Comparison of ENCODE assay signal across 10 mouse cellular contexts in the genomic region with DNA sequence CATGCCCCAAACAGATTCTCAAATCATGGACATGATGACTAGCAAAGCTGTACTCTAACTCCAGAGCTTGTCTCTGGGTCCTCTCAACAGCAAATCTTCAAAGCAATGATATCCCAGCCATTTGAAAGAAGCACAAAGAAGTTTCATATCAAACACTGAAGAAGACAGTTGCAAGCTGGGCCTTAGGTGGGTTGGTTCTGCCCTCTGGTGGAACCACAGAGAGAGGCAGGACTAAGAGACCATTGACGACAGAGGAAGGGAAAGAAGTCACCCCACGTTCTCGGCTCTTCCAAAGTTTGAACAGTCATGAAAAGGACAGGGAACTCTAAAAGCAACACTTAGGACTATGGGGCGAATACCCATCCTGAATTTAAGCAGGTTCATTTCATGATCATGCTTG. TPM values are rescaled to one million over a fixed set of nuclear protein-coding genes. Genes with fewer than 3 reads are reported as not detected.
DNase-seq lines count a peak whose midpoint lies in the region; ATAC-seq and TF ChIP-seq lines count a peak whose summit lies in the region.
"Had no signal": no experiment of that assay in that cellular context is flagged by ENCODE, and none has a peak within 500 bp of the region (broad histone marks: within the 10 kb centered on the region; RNA-seq: fewer than 3 reads in every experiment).

No protein-coding gene starts in this region.

- H3K36me3 ChIP-seq in hindbrain, postnatal 0 days (ENCODE audit: insufficient read depth, low read length), result no peaks in the 10 kb centered on the region
- no peaks in the 10 kb centered on the region for H3K36me3 ChIP-seq in hindbrain, embryonic 11.5 days (ENCODE audit: control insufficient read depth, insufficient read depth, low read length)
- no peaks in the 10 kb centered on the region for H3K36me3 ChIP-seq in midbrain, postnatal 0 days (ENCODE audit: insufficient read depth, low read length)
- H3K36me3 ChIP-seq in intestine, embryonic 15.5 days, result no peaks in the 10 kb centered on the region
- H3K36me3 ChIP-seq: embryonic facial prominence, embryonic 13.5 days; limb, embryonic 12.5 days had no signal

- H3K9ac ChIP-seq in hindbrain, postnatal 0 days (replicated peaks; ENCODE audit: low read length), result no peak overlapping the region
- no peak overlapping the region for H3K9ac ChIP-seq in hindbrain, embryonic 11.5 days (ENCODE audit: low read depth, low read length)
- H3K9ac ChIP-seq in midbrain, postnatal 0 days (replicated peaks; ENCODE audit: low read length, poor library complexity, severe bottlenecking), result no peak overlapping the region
- no peak overlapping the region for H3K9ac ChIP-seq in intestine, embryonic 15.5 days
- H3K9ac ChIP-seq: embryonic facial prominence, embryonic 13.5 days; limb, embryonic 12.5 days had no signal

- no peaks in the 10 kb centered on the region for H3K9me3 ChIP-seq in hindbrain, postnatal 0 days (ENCODE audit: low read length)
- no peaks in the 10 kb centered on the region for H3K9me3 ChIP-seq in hindbrain, embryonic 11.5 days (ENCODE audit: control insufficient read depth, low read length)
- H3K9me3 ChIP-seq in midbrain, postnatal 0 days (ENCODE audit: low read length), result no peaks in the 10 kb centered on the region
- no peaks in the 10 kb centered on the region for H3K9me3 ChIP-seq in intestine, embryonic 15.5 days
- H3K9me3 ChIP-seq: embryonic facial prominence, embryonic 13.5 days; limb, embryonic 12.5 days had no signal

- H3K27me3 ChIP-seq in hindbrain, postnatal 0 days (ENCODE audit: insufficient read depth, low read length), result no peaks in the 10 kb centered on the region
- no peaks in the 10 kb centered on the region for H3K27me3 ChIP-seq in hindbrain, embryonic 11.5 days (ENCODE audit: control insufficient read depth, insufficient read depth, low read length)
- no peaks in the 10 kb centered on the region for H3K27me3 ChIP-seq in midbrain, postnatal 0 days (ENCODE audit: insufficient read depth, low read length)
- H3K27me3 ChIP-seq in intestine, embryonic 15.5 days (replicated peaks), result no peaks in the 10 kb centered on the region
- H3K27me3 ChIP-seq: embryonic facial prominence, embryonic 13.5 days had no signal

- peak; percentile 69 for DNase-seq in hindbrain, postnatal 0 days (ENCODE audit: low spot score)
- DNase-seq in hindbrain, embryonic 11.5 days (ENCODE audit: low spot score), result no peak
- peak; percentile 73 for DNase-seq in 3T3-L1 (ENCODE audit: low read depth, low spot score)
- DNase-seq in CD4-positive, CD25-positive, alpha-beta regulatory T cell, adult 2 months (ENCODE audit: low read depth, low spot score), result peak; percentile 47
- DNase-seq in embryo, embryonic 11 days, result peak; percentile 36
- peak; percentile 48 for DNase-seq in midbrain, postnatal 0 days (ENCODE audit: low spot score)
- DNase-seq in urinary bladder, postnatal 10 days (ENCODE audit: low spot score), result no peak

- peak; percentile 86 for TF ChIP-seq CTCF in hindbrain, postnatal 0 days (IDR thresholded peaks at IDR 0.05; ENCODE audit: low read depth)
- TF ChIP-seq CTCF in midbrain, postnatal 0 days (IDR thresholded peaks at IDR 0.05), result peak; percentile 84

- 25% methylated on average over 4 of the region's 4 CpGs for whole genome bisulfite sequencing in hindbrain, postnatal 0 days
- WGBS in hindbrain, embryonic 11.5 days, result 24% methylated on average over 4 of the region's 4 CpGs
- WGBS in midbrain, postnatal 0 days, result 30% methylated on average over 4 of the region's 4 CpGs
- WGBS in intestine, embryonic 15.5 days, result 22% methylated on average over 4 of the region's 4 CpGs

- H3K4me3 ChIP-seq in hindbrain, postnatal 0 days (ENCODE audit: low read length), result no peak overlapping the region
- H3K4me3 ChIP-seq in hindbrain, embryonic 11.5 days (ENCODE audit: low read depth, low read length), result no peak overlapping the region
- H3K4me3 ChIP-seq in midbrain, postnatal 0 days (ENCODE audit: low read depth, low read length), result no peak overlapping the region
- H3K4me3 ChIP-seq in intestine, embryonic 15.5 days (replicated peaks), result no peak overlapping the region
- H3K4me3 ChIP-seq: embryonic facial prominence, embryonic 13.5 days; limb, embryonic 12.5 days had no signal

- ATAC-seq in hindbrain, postnatal 0 days, result 0 out of 2 replicates have a peak, but pooled peaks have one; percentile 63
- ATAC-seq in hindbrain, embryonic 11.5 days (ENCODE audit: low FRiP score), result no peak
- no peak for ATAC-seq in midbrain, postnatal 0 days (ENCODE audit: low FRiP score)
- no peak for ATAC-seq in intestine, embryonic 15.5 days

- H3K4me1 ChIP-seq in hindbrain, postnatal 0 days (ENCODE audit: insufficient read depth, low read length), result no peaks in the 10 kb centered on the region
- H3K4me1 ChIP-seq in hindbrain, embryonic 11.5 days (replicated peaks; ENCODE audit: control insufficient read depth, insufficient read depth, low read length), result no peaks in the 10 kb centered on the region
- no peaks in the 10 kb centered on the region for H3K4me1 ChIP-seq in midbrain, postnatal 0 days (ENCODE audit: insufficient read depth, low read length)
- H3K4me1 ChIP-seq in intestine, embryonic 15.5 days (replicated peaks), result no peaks in the 10 kb centered on the region
- H3K4me1 ChIP-seq: embryonic facial prominence, embryonic 13.5 days; limb, embryonic 12.5 days had no signal

- no peak overlapping the region for H3K4me2 ChIP-seq in hindbrain, postnatal 0 days (ENCODE audit: low read depth, low read length)
- H3K4me2 ChIP-seq in hindbrain, embryonic 11.5 days (replicated peaks; ENCODE audit: low read depth, low read length), result no peak overlapping the region
- H3K4me2 ChIP-seq in midbrain, postnatal 0 days (ENCODE audit: low read depth, low read length, poor library complexity, severe bottlenecking), result no peak overlapping the region
- H3K4me2 ChIP-seq in intestine, embryonic 15.5 days (replicated peaks), result no peak overlapping the region
- H3K4me2 ChIP-seq: embryonic facial prominence, embryonic 13.5 days; limb, embryonic 12.5 days had no signal

- no peak overlapping the region for H3K27ac ChIP-seq in hindbrain, postnatal 0 days
- H3K27ac ChIP-seq in hindbrain, embryonic 11.5 days (ENCODE audit: low read depth, low read length), result no peak overlapping the region
- H3K27ac ChIP-seq in midbrain, postnatal 0 days (ENCODE audit: low read depth, low read length), result no peak overlapping the region
- H3K27ac ChIP-seq in intestine, embryonic 15.5 days, result no peak overlapping the region
- H3K27ac ChIP-seq: embryonic facial prominence, embryonic 13.5 days; limb, embryonic 12.5 days had no signal

RNA-seq across cellular contexts. Expression of a gene that starts 18.5 kb away (rescaled TPM):
- total RNA-seq in hindbrain, postnatal 0 days (2014; rRNA removed), result 5.3 and 8.0 TPM in 2 replicates
- 10.0 and 12.0 TPM in 2 replicates for polyA plus RNA-seq in hindbrain, postnatal 0 days (2015; fragmentation: Nextera tagmentation; extraction: Ambion mirVana)
- 70.6 and 70.8 TPM in 2 replicates for polyA plus RNA-seq in hindbrain, embryonic 11.5 days (2014; fragmentation: Nextera tagmentation; extraction: Ambion mirVana)
- total RNA-seq in midbrain, postnatal 0 days (2014; rRNA removed), result 3.2 and 4.2 TPM in 2 replicates
- 6.0 and 7.2 TPM in 2 replicates for polyA plus RNA-seq in midbrain, postnatal 0 days (2015; fragmentation: Nextera tagmentation; extraction: Ambion mirVana)
- 53.9 and 58.7 TPM in 2 replicates for polyA plus RNA-seq in intestine, embryonic 15.5 days (2015; fragmentation: Nextera tagmentation; extraction: Ambion mirVana)

RNA-seq across cellular contexts. Expression of a gene that starts 36.8 kb away (rescaled TPM):
- total RNA-seq in hindbrain, postnatal 0 days (2014; rRNA removed), result 7.3 and 12.2 TPM in 2 replicates
- 8.2 and 8.3 TPM in 2 replicates for polyA plus RNA-seq in hindbrain, postnatal 0 days (2015; fragmentation: Nextera tagmentation; extraction: Ambion mirVana)
- 15.7 and 16.9 TPM in 2 replicates for polyA plus RNA-seq in hindbrain, embryonic 11.5 days (2014; fragmentation: Nextera tagmentation; extraction: Ambion mirVana)
- total RNA-seq in midbrain, postnatal 0 days (2014; rRNA removed), result 8.9 and 12.6 TPM in 2 replicates
- 5.2 and 5.4 TPM in 2 replicates for polyA plus RNA-seq in midbrain, postnatal 0 days (2015; fragmentation: Nextera tagmentation; extraction: Ambion mirVana)
- polyA plus RNA-seq in intestine, embryonic 15.5 days (2015; fragmentation: Nextera tagmentation; extraction: Ambion mirVana), result 14.7 and 18.1 TPM in 2 replicates

Comparison
In these comparisons a context has a peak if more than half of its experiments do, and no peak if none do; other contexts are left out.
1. DNase-seq: peak in hindbrain, postnatal 0 days (single experiment), 3T3-L1 (single experiment), CD4-positive, CD25-positive, alpha-beta regulatory T cell, adult 2 months (single experiment), embryo, embryonic 11 days (single experiment) and midbrain, postnatal 0 days (single experiment); none in hindbrain, embryonic 11.5 days (single experiment) and urinary bladder, postnatal 10 days (single experiment).